Mouse (Mus musculus) liver, embryonic 14.5 days (tissue): ENCODE data around the gene Abcf1.

Source experiments
- CTCF ChIP-seq: IDR thresholded peaks from 2 replicates; pipeline ENCODE4 v1.5.1; 2016; ENCODE audit warnings: antibody characterized with exemption, low read depth, control low read depth
- EP300 ChIP-seq: IDR thresholded peaks from 2 replicates; pipeline ENCODE4 v1.6.1; 2016; ENCODE audit warnings: antibody characterized with exemption, low read depth

DNA sequence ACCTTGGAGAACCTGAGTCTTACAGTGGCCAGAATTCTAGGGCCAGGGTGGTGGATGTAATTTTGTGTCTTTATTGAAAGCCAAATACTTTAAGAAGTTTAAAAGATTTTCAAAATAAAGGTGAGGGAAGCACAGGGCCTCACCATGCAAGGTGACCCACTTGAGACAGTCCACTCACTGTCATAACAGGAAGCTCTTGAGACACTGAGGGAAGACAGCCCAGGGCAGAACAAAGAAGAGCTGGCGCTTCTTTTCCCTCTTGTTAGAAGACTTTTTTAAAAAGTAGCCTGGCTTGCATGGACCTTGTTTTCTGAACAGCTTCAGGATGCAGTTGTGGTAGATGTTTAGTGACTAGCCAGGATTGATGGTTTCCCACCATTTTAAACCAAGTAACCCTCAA lies 49.2 kb downstream of the Abcf1 start:
- no peak for TF ChIP-seq EP300
- no peak for TF ChIP-seq CTCF
